Mouse (Mus musculus) left cerebral cortex, adult 2 months (tissue): ENCODE measurements at regions not wholly inside any gene's neighbourhood (a gene's known extent, or its start where the extent isn't known, plus 50 kb on each side); places are given as distances from the start of the nearest gene placed in this dataset.
A peak's percentile ranks its signal among the peaks of the same experiment; 100 is the strongest.
"Not testable (repeated sequence)": the region's sequence is repeated elsewhere in the genome, so short reads cannot be mapped to it uniquely, and the experiment has no call there.

Experiments
- DNase-seq, 2 experiments: peaks; one replicate each; pipeline ENCODE4 v3.0.0; 2021 to 2022; ENCODE audit warnings: low spot score in 2 of 2, mixed read lengths in 1 of 2; ENCODE audit errors: extremely low spot score in 1 of 2
- H3K27ac ChIP-seq: fragments of 200-600 bp; 2 replicates; pipeline ENCODE4 v1.8.1; 2022
- H3K4me3 ChIP-seq: fragments of 200-600 bp; 2 replicates; pipeline ENCODE4 v1.8.1; 2022
- CTCF ChIP-seq: fragments of 200-600 bp; IDR thresholded peaks from 2 replicates; pipeline ENCODE4 v1.8.1; 2022; ENCODE audit warnings: antibody characterized with exemption, mild to moderate bottlenecking, moderate library complexity
- intact Hi-C: fragments of 180-260 bp; cut with DNase I; formaldehyde crosslinking; loops from one replicate; pipeline ENCODE4 v1.15.1; 2025

GRCm38 (mm10) chr7:82101314-82101713 lies 72.3 kb upstream of the Sh3gl3 start:
- no peak overlapping the region for H3K27ac ChIP-seq
- intact Hi-C loops = loop anchor here (5.0 kb wide), 1 partner anchor 114 kb away; no protein-coding TSS in a partner anchor
- no peak for DNase-seq
- no peak for TF ChIP-seq CTCF
- H3K4me3 ChIP-seq = no peak overlapping the region

- no peak for DNase-seq
- no peak for TF ChIP-seq CTCF
- no peak overlapping the region for H3K4me3 ChIP-seq
- intact Hi-C loops = no loop called here
- H3K27ac ChIP-seq = no peak overlapping the region
These were observed 68.0 kb upstream of the Sh3gl3 start for GRCm38 (mm10) chr7:82105631-82106030.

GRCm38 (mm10) chr7:82109141-82109540 lies 64.5 kb upstream of the Sh3gl3 start:
- DNase-seq, H3K27ac ChIP-seq, intact Hi-C loops: not testable (repeated sequence)

GRCm38 (mm10) chr7:82109550-82109949 lies 64.1 kb upstream of the Sh3gl3 start:
- intact Hi-C loops = no loop called here
- H3K27ac ChIP-seq = no peak overlapping the region
- H3K4me3 ChIP-seq = no peak overlapping the region
- no peak for TF ChIP-seq CTCF
- DNase-seq = no peak

More at GRCm38 (mm10) chr7:82109141-82109540, 64.5 kb upstream of the Sh3gl3 start:
- H3K4me3 ChIP-seq = not testable (repeated sequence)

- TF ChIP-seq CTCF = no peak
- intact Hi-C loops = no loop called here
- DNase-seq = no peak
- H3K4me3 ChIP-seq = no peak overlapping the region
- no peak overlapping the region for H3K27ac ChIP-seq
These were observed 63.7 kb upstream of the Sh3gl3 start for GRCm38 (mm10) chr7:82109977-82110376.

GRCm38 (mm10) chr7:82112046-82112445 lies 61.6 kb upstream of the Sh3gl3 start:
- DNase-seq = no peak
- Histone ChIP-seq H3K27ac (no peak overlapping the region), H3K4me3 (no peak overlapping the region)
- intact Hi-C loops = no loop called here
- TF ChIP-seq CTCF = no peak

GRCm38 (mm10) chr7:82115646-82116045 lies 58.0 kb upstream of the Sh3gl3 start:
- Histone ChIP-seq H3K27ac (no peak overlapping the region), H3K4me3 (no peak overlapping the region)
- TF ChIP-seq CTCF = no peak

GRCm38 (mm10) chr7:82119266-82119665 lies 54.4 kb upstream of the Sh3gl3 start:
- intact Hi-C loops = loop anchor here (1.0 kb wide), 1 partner anchor 160 kb away; no protein-coding TSS in a partner anchor
- H3K4me3 ChIP-seq = no peak overlapping the region
- DNase-seq = peak; percentile 79 to 82
- no peak overlapping the region for H3K27ac ChIP-seq
- peak; percentile 80 for TF ChIP-seq CTCF

More at GRCm38 (mm10) chr7:82115646-82116045, 58.0 kb upstream of the Sh3gl3 start:
- intact Hi-C loops = no loop called here
- no peak for DNase-seq

- no peak overlapping the region for H3K27ac ChIP-seq
- H3K4me3 ChIP-seq = no peak overlapping the region
- intact Hi-C loops = loop anchor here (1.0 to 5.0 kb wide), 2 partner anchors 52 to 161 kb away; partner anchors contain the start of gene Sh3gl3
- TF ChIP-seq CTCF = no peak
- no peak for DNase-seq
These were observed 53.8 kb upstream of the Sh3gl3 start for GRCm38 (mm10) chr7:82119866-82120265.

- peak; percentile 61 to 78 for DNase-seq
- TF ChIP-seq CTCF = peak; percentile 95
- Histone ChIP-seq H3K27ac (no peak overlapping the region), H3K4me3 (no peak overlapping the region)
- intact Hi-C loops = loop anchor here (1.0 to 5.0 kb wide), 3 partner anchors 51 to 152 kb away; partner anchors contain the start of gene Sh3gl3
These were observed 51.9 kb upstream of the Sh3gl3 start for GRCm38 (mm10) chr7:82121746-82122145.
